Mouse (Mus musculus) MEL (cell line): ENCODE data around the gene Fmod. TPM values are rescaled to one million over a fixed set of nuclear protein-coding genes. Genes with fewer than 3 reads are reported as not detected.

Experiments
- DNase-seq: peaks from one replicate; pipeline ENCODE4 v3.0.0; 2011; ENCODE audit warnings: low read depth, low spot score
- H3K27ac ChIP-seq: 2 replicates; pipeline ENCODE4 v1.5.1; 2012; ENCODE audit warnings: low read depth, mild to moderate bottlenecking, control low read depth, low read length, moderate library complexity; ENCODE audit not compliant: control insufficient read depth
- H3K27me3 ChIP-seq, 2 experiments: fragments of 150-350 bp in 1 of 2; sonication (generic) in 1 of 2; 2 replicates each; pipeline ENCODE4 v1.6.1; 2012; ENCODE audit warnings: low read length in 2 of 2, mild to moderate bottlenecking in 2 of 2, improper control_type of control experiment in 1 of 2, moderate library complexity in 1 of 2; ENCODE audit not compliant: insufficient read depth in 2 of 2, control insufficient read depth in 1 of 2
- H3K36me3 ChIP-seq, 2 experiments: 2 replicates each; pipeline ENCODE4 v1.6.1; 2012 to 2014; ENCODE audit warnings: low read length in 2 of 2, improper control_type of control experiment in 1 of 2, inconsistent platforms in 1 of 2, mild to moderate bottlenecking in 1 of 2; ENCODE audit not compliant: insufficient read depth in 2 of 2, control insufficient read depth in 1 of 2
- H3K4me1 ChIP-seq, 2 experiments: fragments of 150-350 bp in 1 of 2; sonication (generic) in 1 of 2; 2 replicates each; pipeline ENCODE4 v1.6.1; 2012; ENCODE audit warnings: low read length in 2 of 2, improper control_type of control experiment in 1 of 2, mild to moderate bottlenecking in 1 of 2; ENCODE audit not compliant: insufficient read depth in 2 of 2, control insufficient read depth in 1 of 2
- H3K4me3 ChIP-seq, 2 experiments: fragments of 150-350 bp in 1 of 2; sonication (generic) in 1 of 2; 2 replicates each; pipeline ENCODE4 v1.5.1; 2012; ENCODE audit warnings: low read depth in 2 of 2, low read length in 2 of 2, mild to moderate bottlenecking in 2 of 2, moderate library complexity in 2 of 2, control low read depth in 1 of 2, improper control_type of control experiment in 1 of 2; ENCODE audit not compliant: control insufficient read depth in 1 of 2, insufficient read depth in 1 of 2
- H3K79me2 ChIP-seq: 2 replicates; pipeline ENCODE4 v1.6.1; 2012; ENCODE audit warnings: mild to moderate bottlenecking, low read length, moderate library complexity; ENCODE audit not compliant: control insufficient read depth, poor library complexity, insufficient read depth
- H3K9ac ChIP-seq: 2 replicates; pipeline ENCODE4 v1.6.1; 2012; ENCODE audit warnings: low read depth, mild to moderate bottlenecking, control low read depth, low read length, moderate library complexity; ENCODE audit not compliant: control insufficient read depth, poor library complexity, severe bottlenecking
- H3K9me3 ChIP-seq: fragments of 150-350 bp; sonication (generic); replicated peaks from 2 replicates; pipeline ENCODE4 v1.6.1; 2012; ENCODE audit warnings: mild to moderate bottlenecking, low read length, improper control_type of control experiment, moderate library complexity; ENCODE audit not compliant: insufficient read depth
- BHLHE40 ChIP-seq: IDR thresholded peaks from 2 replicates; pipeline ENCODE4 v1.6.1; 2012; ENCODE audit warnings: low read depth, mild to moderate bottlenecking, inconsistent platforms, low read length, improper control_type of control experiment, borderline replicate concordance
- E2F4 ChIP-seq: IDR thresholded peaks from 2 replicates; pipeline ENCODE4 v1.6.1; 2011; ENCODE audit warnings: low read depth, low read length, improper control_type of control experiment, borderline replicate concordance
- EP300 ChIP-seq, 2 experiments: IDR thresholded peaks; 2 replicates each; pipeline ENCODE4 v1.6.1; 2011; ENCODE audit warnings: improper control_type of control experiment in 2 of 2, low read length in 2 of 2, low read depth in 1 of 2, mild to moderate bottlenecking in 1 of 2
- ETS1 ChIP-seq: IDR thresholded peaks from 2 replicates; pipeline ENCODE4 v1.6.1; 2012; ENCODE audit warnings: low read depth, mild to moderate bottlenecking, inconsistent platforms, low read length, improper control_type of control experiment, moderate library complexity
- GABPA ChIP-seq: IDR thresholded peaks from 2 replicates; pipeline ENCODE4 v1.6.1; 2012; ENCODE audit warnings: low read depth, mild to moderate bottlenecking, inconsistent platforms, low read length, improper control_type of control experiment, moderate library complexity
- HCFC1 ChIP-seq: IDR thresholded peaks from 2 replicates; pipeline ENCODE4 v1.6.1; 2012; ENCODE audit warnings: low read depth, mild to moderate bottlenecking, inconsistent platforms, low read length, improper control_type of control experiment, moderate library complexity
- JUND ChIP-seq: IDR thresholded peaks from 2 replicates; pipeline ENCODE4 v1.6.1; 2011; ENCODE audit warnings: low read depth, mild to moderate bottlenecking, improper control_type of control experiment, low read length
- MAFK ChIP-seq: IDR thresholded peaks from 2 replicates; pipeline ENCODE4 v1.6.1; 2011; ENCODE audit warnings: low read depth, mild to moderate bottlenecking, low read length, improper control_type of control experiment, borderline replicate concordance
- MAZ ChIP-seq: IDR thresholded peaks from 2 replicates; pipeline ENCODE4 v1.6.1; 2012; ENCODE audit warnings: low read depth, mild to moderate bottlenecking, inconsistent platforms, low read length, improper control_type of control experiment
- MEF2A ChIP-seq: IDR thresholded peaks from 2 replicates; pipeline ENCODE4 v1.6.1; 2014; ENCODE audit warnings: low read depth, mild to moderate bottlenecking, inconsistent platforms, low read length, improper control_type of control experiment; ENCODE audit not compliant: poor library complexity, insufficient replicate concordance, severe bottlenecking; ENCODE audit errors: extremely low read depth
- NRF1 ChIP-seq: IDR thresholded peaks from 2 replicates; pipeline ENCODE4 v1.6.1; 2014; ENCODE audit warnings: low read depth, mild to moderate bottlenecking, inconsistent platforms, low read length, improper control_type of control experiment, moderate library complexity; ENCODE audit not compliant: poor library complexity, insufficient read depth, severe bottlenecking
- RAD21 ChIP-seq: IDR thresholded peaks from 2 replicates; pipeline ENCODE4 v1.6.1; 2011; ENCODE audit warnings: mild to moderate bottlenecking, low read depth, low read length, improper control_type of control experiment
- RCOR1 ChIP-seq: IDR thresholded peaks from 2 replicates; pipeline ENCODE4 v1.6.1; 2012; ENCODE audit warnings: low read depth, mild to moderate bottlenecking, inconsistent platforms, low read length, improper control_type of control experiment
- SIN3A ChIP-seq: IDR thresholded peaks from 2 replicates; pipeline ENCODE4 v1.6.1; 2012; ENCODE audit warnings: low read length, improper control_type of control experiment, inconsistent platforms
- TAL1 ChIP-seq: IDR thresholded peaks from 2 replicates; pipeline ENCODE4 v1.6.1; 2012; ENCODE audit warnings: mild to moderate bottlenecking, inconsistent platforms, low read length, moderate library complexity, mixed read lengths
- TBP ChIP-seq: IDR thresholded peaks from 2 replicates; pipeline ENCODE4 v1.8.0; 2011; ENCODE audit warnings: low read depth, low read length, improper control_type of control experiment
- USF1 ChIP-seq: IDR thresholded peaks from 2 replicates; pipeline ENCODE4 v1.6.1; 2014; ENCODE audit warnings: low read depth, mild to moderate bottlenecking, inconsistent platforms, low read length, improper control_type of control experiment, moderate library complexity
- USF2 ChIP-seq, 2 experiments: IDR thresholded peaks; 2 replicates each; pipeline ENCODE4 v1.6.1; 2011 to 2012; ENCODE audit warnings: improper control_type of control experiment in 2 of 2, low read length in 2 of 2, borderline replicate concordance in 1 of 2, inconsistent platforms in 1 of 2, low read depth in 1 of 2, mild to moderate bottlenecking in 1 of 2; ENCODE audit not compliant: insufficient read depth in 1 of 2
- ZC3H11A ChIP-seq: IDR thresholded peaks from 2 replicates; pipeline ENCODE4 v1.6.1; 2012; ENCODE audit warnings: low read depth, mild to moderate bottlenecking, inconsistent platforms, low read length, improper control_type of control experiment
- ZKSCAN1 ChIP-seq: IDR thresholded peaks from 2 replicates; pipeline ENCODE4 v1.6.1; 2012; ENCODE audit warnings: low read depth, mild to moderate bottlenecking, inconsistent platforms, low read length, improper control_type of control experiment, moderate library complexity
- polyA plus RNA-seq, 2 experiments: library from polyadenylated mRNA; stranded (reverse) in 1 of 2; unstranded in 1 of 2; fragments of >175 nt in 1 of 2; fragments of >200 nt in 1 of 2; gene quantifications; 2 replicates each; pipeline versions ENCODE4 v1.2.1 to v1.2.4; 2012; ENCODE audit warnings: low replicate concordance in 2 of 2, low read depth in 1 of 2; ENCODE audit not compliant: insufficient read length in 2 of 2, insufficient read depth in 1 of 2, missing spikeins in 1 of 2
- total RNA-seq: library from RNA; depleted of rRNA; stranded (reverse); fragments of 300-350 nt; gene quantifications from 2 replicates; pipeline ENCODE4 v1.2.3, GENCODE M21; 2012

Fmod gene
- total and polyA plus RNA-seq, 3 experiments, result not detected

- TF ChIP-seq SIN3A (no peak), TAL1 (no peak), BHLHE40 (no peak), ETS1 (no peak), NRF1 (no peak), MAZ (no peak), EP300 (IDR thresholded peaks at IDR 0.05; ENCODE audit: low read depth in 1 of 2, low read length in 2 of 2) (no peak), RCOR1 (no peak), E2F4 (no peak)
These were observed 37.6 kb downstream of the Fmod start for GRCm38 (mm10) chr1:134074606-134075005.

GRCm38 (mm10) chr1:134075532-134075931 is 38.5 kb downstream of the Fmod start:
- Histone ChIP-seq H3K79me2 (no peaks in the 10 kb centered on the region; the same call in 1 of the 2 replicates), H3K27me3 (no peaks in the 10 kb centered on the region), H3K36me3 (peaks cover 0 to 35% of the 10 kb centered on the region in 2 experiments; a peak in 2 of 4 replicates), H3K9ac (no peak overlapping the region), H3K9me3 (no peaks in the 10 kb centered on the region), H3K4me3 (no peak overlapping the region), H3K4me1 (peaks cover 19 to 47% of the 10 kb centered on the region in 2 experiments), H3K27ac (no peak overlapping the region)
- TF ChIP-seq MAFK (no peak), GABPA (no peak), HCFC1 (no peak), USF2 (IDR thresholded peaks at IDR 0.05; ENCODE audit: borderline replicate concordance in 1 of 2, insufficient read depth in 1 of 2, low read depth in 1 of 2, low read length in 2 of 2) (no peak), JUND (no peak), ZKSCAN1 (no peak), EP300 (IDR thresholded peaks at IDR 0.05; ENCODE audit: low read depth in 1 of 2, low read length in 2 of 2) (no peak), USF1 (no peak), TBP (no peak), RAD21 (no peak), MEF2A (no peak), SIN3A (no peak), ZC3H11A (no peak), ETS1 (no peak)
- DNase-seq, result no peak

More at GRCm38 (mm10) chr1:134074606-134075005, 37.6 kb downstream of the Fmod start:
- H3K9me3 ChIP-seq, result no peaks in the 10 kb centered on the region
- no peak overlapping the region for H3K27ac ChIP-seq
- no peak overlapping the region for H3K9ac ChIP-seq
- no peak overlapping the region for H3K4me3 ChIP-seq
- H3K27me3 ChIP-seq, result no peaks in the 10 kb centered on the region
- no peaks in the 10 kb centered on the region; the same call in 1 of the 2 replicates for H3K79me2 ChIP-seq
- peaks cover 19 to 43% of the 10 kb centered on the region in 2 experiments for H3K4me1 ChIP-seq
- H3K36me3 ChIP-seq, result peaks cover 0 to 35% of the 10 kb centered on the region in 2 experiments; a peak in 2 of 4 replicates
- DNase-seq, result no peak
